Mouse (Mus musculus): ENCODE data around the gene Cdh18.

DNA sequence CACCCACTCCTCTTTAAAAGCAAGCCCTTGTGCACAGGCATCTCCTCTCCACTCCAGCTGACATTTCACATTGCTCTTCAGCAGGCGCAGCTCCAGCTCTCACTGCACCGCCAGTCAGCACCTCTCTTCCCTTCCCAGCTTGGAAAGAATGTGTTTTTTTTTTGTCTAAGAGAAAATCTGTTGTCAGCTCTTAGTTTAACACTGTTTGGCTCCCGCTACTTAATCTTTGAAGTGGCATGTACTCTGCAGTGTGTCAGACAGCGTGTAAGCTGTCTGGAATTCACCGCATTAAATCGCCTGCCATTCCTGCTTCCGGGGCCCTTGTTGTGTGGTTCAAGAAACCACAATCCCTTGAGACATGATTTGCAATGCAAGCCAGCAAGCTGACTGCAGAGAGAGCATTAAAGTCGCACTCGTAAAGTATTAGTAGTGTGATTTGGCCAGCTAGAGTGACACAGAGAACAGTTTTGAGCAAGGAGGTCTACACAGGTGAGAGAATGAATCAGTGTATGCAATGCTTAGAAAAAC, 903.3 kb downstream of the Cdh18 start:
- TF ChIP-seq CTCF (IDR thresholded peaks at IDR 0.05; ENCODE audit: extremely low read depth, insufficient read length, insufficient replicate concordance, low read depth, low read length) (no peak), POLR2A (IDR thresholded peaks at IDR 0.05; ENCODE audit: low read depth, low read length) (no peak)

All from small intestine, adult 2 months (tissue).